Mouse (Mus musculus): ENCODE results near the gene Ociad2.
A peak's percentile ranks its signal among the peaks of the same experiment; 100 is the strongest.
"Not testable (repeated sequence)": the region's sequence is repeated elsewhere in the genome, so short reads cannot be mapped to it uniquely, and the experiment has no call there.

The Ociad2 gene

DNA sequence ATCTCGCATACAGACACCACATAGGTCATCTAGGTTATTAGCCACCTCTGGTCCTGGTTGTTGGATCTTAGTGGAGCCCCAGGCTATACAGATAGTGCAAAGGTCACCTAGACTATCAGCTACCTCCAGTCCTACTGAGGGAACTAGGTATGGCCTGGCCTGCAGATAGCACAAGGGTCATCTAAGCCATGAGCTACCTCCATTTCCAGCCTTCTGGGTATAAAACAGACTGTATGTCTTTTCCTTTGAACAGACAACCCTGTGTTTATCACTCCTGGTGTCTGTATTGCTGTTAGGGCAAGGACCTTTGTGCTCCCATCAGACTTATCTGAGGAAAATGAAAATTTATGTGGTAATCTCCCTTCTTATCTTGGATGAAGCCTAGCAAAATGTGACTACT, 11.0 kb upstream of the Ociad2 start:
- DNase-seq = no peak

DNA sequence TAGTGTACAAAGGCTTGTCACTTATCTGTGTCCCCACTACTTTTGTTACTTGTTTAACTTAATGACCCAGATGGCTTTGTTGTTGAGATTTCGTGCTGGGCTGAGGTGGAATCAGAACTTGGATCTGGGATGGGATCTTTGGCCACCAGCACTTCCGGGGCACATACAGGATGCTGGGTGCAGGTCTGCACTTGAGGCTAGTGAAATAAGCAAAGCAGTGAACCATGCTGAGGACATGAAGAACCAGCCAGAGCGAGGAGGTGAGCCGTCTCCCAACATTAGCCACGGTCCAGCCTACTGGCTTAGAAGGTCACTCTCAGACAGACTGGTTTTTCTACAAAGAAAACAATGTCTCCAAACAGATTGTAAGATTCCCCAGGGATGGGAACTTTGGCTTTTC, 8.7 kb upstream of the Ociad2 start:
- DNase-seq = peak; percentile 14

DNA sequence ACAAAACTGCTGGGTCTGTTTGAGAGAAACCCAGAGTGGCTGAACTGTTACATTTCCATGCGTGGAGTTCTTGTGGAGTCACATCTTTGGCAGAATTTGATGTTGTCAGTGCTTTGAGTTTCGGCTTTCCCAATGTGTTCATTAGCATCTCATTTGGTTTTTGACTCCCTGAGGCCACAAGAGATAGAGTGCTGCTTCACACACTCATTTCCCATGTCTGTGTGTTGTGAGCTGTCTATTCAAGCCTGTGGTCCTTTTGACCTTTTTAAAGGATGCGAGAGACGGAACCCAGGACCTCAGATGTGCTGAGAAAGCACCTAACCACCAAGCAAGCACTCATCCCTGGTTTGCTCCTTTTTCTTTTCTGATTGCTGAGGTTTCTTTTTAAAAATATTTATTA, 4.4 kb upstream of the Ociad2 start:
- no peak for DNase-seq

DNA sequence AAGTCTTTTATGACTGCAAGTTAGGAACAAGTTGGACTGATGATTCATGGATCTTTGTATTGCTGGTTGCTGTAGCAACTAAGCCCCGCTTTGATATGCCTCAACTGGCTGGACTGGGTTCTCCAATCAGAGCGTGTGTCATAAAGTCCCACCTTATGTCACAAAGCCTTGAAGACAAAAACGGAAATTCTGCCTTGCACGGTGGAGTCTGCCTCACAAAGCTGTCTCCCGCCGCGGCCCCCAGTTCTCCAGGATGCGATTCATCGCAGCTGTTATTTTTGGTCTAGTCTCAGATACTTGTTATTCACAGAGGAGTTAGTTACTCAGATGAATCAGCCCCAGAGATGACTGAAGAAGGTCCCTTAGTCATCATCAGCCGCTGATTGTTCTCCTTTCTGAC, 3.5 kb upstream of the Ociad2 start:
- no peak for DNase-seq

DNA sequence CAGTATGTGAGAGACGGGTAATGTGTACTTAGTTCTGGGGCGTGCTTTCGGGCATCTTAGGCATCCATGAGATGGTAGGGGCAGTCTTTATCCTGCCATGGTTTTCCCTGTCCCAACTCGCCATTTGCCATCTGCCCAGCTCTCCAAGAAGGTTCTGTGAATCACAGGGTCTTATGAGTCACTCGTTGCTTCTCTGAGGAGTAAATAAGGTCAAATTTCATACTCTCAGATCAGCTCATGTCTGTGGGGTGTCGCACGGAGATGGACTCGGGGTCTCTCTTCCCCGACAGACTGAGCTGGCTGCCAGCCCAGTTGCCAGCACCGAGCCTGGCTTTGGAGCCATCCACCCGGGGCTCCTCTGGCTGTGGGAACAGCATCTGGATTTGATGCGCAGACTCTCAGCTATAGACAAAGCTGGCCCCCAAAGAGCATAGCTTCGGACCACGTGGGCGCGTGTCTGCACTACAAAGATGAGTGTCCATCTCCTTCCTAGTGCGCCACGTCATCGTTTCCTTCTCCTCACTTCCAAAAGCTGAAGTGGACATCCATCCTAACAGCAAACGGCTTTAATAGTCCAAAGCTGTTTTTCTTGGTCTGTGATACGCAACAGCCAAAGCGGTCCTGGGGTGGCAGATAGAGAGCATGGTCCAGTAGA, 2.0 kb upstream of the Ociad2 start:
- no peak for DNase-seq

DNA sequence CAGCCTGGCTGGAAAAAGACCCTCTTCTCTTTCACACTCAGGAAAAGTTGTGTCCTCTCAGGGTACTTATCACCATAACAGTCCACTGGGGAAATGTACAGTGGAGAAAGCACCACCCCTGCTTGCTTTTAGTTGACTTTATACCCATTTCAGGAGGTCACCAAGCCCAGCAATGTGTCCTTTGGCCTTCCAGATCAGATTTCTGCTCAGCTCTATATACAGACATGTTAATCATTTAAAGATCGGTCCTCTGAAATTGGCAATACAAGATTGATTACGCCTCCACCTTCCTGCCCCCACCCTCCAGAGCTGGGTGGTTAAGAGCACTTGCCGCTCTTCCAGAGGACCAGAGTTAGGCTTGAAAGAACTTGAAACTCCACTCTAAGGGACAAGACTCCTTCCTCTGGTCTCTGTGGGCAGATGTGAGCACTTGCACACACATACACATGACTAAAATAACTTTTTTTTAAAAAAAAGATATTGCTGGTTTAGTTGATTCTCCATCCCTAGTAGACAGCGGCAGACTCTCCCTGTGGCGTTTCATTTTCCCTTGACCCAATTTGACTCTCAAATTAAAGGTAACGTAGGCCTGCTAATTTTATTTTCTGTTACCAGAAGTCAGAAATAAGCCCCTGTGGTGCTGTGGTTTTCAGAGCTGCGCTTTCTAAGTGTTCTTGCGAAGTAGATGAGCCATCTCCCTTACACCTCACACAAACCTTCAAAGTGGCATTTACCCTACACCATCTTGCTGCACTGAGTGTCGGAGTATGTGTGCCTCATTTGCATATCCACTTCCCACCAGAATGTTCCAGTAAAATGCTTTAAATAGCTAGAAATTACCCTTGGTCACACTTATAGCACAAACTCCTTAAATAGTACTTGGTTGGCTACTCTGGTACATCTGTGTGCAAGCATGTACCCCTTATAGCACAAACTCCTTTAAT, 777 bp downstream of the Ociad2 start:
- no peak for DNase-seq

DNA sequence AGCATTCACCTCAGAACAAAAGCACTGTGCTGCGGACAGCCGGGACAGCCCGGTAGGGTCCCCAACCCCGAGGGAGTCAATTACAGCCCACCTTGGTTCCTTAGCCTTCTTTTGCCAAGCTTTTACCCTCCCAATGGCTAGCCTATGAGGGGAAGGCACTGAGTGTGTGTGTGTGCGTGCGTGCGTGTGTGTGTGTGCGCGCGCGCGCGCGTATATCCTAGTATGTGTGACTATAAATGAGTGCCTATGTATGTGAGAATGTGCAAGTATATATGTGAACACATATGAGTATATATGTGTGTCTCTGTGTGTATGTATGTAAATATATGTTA, 2.0 kb downstream of the Ociad2 start:
- DNase-seq = no peak

DNA sequence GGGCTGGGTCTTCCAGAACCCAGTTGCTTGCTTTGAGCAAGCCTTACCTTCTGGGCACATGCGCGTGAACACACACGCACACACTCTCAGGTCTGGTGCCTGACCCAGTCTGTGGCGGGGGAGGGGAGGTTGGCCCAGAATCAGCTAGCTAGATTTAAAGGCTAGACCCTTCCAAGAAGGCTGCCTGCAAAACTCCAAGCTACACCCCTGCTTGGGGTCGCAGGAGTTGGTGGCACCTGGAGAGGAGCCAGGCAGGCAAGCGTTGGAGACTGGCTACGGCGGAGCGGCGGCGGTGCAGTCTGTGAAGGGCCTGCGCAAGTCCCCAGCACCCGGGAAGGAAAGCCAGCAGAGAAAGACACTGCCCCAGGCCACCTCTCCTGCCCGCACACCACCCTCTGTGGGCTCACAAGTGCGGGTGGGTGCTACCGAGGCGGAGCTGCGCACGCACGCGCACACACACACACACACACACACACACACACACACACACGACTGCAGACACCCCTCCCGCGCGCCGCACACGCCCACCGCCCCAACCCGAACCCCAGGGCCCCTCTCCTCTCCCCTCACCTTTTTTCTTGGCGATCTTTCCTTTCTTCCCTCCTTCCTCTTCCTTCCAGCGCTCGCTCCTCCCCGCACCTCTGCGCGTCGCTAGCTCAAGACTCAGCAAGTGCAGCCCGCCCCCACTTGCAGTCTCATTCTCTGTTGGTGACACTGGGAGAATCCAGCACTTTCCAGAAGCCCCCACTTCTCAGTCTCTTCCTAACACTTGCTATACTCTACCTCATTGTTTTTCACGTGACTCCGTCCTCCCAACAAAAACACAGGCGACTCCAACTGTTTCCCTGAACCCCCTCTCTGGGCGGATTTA, 2.6 kb downstream of the Ociad2 start:
- no peak for DNase-seq

DNA sequence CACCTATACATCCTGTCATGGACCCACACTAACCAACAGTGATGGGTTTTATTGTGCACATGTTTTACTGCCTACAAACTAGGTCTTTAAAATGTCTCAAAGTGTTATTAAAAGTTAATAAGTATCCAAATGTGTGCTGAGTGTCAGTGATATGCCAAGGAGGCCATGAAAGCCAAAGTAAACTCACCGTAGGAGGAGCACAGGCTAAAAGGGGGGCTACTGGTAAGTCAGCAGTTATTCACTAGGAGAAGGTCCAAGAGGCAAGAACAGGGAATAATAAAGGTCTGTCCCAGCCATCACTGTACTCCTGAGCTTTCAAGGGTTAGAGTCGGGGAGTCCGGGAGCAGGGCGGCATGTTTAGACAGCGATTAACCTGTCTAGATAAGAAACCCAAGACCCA, 4.4 kb downstream of the Ociad2 start:
- DNase-seq = no peak

DNA sequence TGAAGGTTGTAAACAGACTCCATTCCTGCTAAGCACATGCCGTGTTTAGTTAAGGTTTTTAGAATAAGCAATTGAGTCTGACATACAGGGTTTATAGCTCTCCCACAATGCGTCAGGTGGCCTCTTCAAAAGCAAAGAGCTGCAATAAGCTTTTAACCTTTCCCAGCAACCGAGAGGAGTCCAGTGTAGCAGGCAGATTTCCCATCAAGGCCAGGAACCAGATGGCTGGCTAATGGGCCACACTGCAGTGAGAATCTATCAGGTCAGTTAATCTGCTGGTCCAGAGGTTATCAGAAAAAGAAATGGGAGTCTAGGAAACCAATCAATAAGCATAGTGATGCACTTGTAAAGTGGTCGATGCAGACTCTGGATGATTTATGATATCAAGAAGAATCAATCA, 9.8 kb downstream of the Ociad2 start:
- DNase-seq = no peak

DNA sequence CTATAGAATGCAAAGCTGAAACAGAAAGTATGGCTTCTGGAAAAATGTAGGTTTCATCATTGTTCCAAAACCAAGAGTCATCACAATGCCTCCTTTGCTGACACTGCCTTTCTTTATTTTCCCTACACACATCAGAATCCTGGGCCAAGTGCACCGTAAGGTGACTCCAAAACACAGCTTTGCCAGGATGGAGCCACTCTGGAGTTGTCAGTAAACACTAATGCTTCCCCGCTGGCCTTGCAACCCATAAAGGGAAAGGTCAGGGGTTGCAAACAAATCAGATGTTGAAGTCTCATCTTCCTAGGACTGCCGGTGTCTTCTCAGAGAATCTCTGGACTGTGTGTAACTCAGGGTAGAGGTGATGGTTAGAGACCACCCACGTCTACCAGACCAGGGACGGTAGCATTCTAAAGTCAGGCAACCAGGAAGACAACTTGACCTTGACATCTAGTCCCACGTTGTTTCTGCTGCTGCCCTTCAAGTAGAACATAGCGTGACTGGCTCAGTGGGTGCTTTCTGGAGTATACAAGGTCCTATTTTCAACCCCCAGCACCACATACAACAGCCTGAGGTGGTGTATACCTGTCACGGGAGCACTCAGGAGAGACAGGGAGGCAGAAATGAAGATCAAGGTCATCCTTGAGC, 16.2 kb downstream of the Ociad2 start:
- DNase-seq = no peak

DNA sequence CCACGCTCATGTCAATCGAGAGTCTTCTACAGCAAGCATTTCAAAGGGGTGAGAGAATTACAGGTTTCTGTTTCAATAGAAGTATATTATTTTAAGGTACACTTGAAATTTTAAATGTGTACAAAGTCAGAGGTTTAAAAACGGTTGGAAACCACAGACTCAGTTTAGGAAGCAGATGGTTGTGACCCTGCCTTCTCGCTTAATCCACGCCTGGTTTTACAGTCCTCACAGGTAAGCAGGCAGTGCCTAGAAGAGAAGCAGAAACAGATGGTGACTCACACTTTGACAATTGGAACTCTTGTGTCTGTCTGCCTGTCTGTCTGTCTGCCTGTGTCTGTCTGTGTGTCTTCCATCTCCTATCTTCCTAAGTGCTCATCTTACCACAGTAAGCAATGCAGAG, 17.2 kb downstream of the Ociad2 start:
- DNase-seq = no peak

DNA sequence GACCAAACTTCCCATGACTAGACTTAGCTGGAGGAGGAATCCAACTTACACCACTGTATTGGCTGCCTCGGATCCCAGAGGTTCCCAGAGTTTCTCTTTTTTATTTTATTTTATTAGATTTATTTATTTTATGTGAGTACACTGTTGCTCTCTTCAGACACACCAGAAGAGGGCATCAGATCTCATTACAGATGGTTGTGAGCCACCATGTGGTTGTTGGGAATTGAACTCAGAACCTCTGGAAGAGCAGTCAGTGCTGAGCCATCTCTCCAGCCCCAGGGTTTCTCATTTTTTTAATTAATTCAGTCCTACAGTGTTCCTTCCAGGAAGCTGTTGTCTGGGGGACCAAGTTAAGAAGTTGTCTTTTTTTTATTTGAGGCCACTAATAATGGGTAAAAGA, 18.1 kb downstream of the Ociad2 start:
- not testable (repeated sequence) for DNase-seq

DNA sequence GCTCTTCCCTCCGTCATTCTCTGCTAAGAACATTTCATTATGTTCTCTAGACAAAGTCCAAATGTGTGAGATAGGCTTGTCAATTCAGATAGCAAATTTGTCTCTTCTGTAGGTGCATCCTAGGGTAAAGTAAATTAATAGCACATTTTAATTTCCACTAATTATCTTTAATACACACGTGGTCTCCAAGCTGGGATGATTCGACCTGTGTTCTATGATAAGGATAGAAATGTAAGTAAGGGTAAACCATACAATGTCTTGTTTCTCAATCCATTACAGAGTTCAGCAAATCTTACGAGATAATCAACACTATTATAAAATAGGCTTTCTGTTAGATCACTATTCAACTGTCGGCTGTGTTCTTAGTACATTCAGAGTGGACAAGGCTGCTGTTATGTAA, 21.5 kb downstream of the Ociad2 start:
- no peak for DNase-seq

DNA sequence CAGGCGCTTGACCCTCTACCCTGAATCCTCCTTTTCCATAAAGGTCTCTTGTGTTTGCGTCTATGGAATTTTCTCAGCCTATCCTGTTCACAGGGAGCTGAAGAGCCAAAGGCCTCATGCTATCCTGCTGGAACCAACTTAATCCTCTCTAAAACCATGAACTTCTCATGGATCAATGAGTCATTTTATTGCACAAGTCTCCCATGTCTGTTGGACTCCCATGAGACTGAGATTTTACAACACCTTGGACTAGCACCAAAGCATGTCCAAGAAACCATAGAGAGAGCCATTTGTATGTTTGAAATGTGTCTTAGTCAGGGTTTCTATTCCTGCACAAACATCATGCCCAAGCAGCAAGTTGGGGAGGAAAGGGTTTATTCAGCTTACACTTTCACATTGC, 26.2 kb downstream of the Ociad2 start:
- no peak for DNase-seq

DNA sequence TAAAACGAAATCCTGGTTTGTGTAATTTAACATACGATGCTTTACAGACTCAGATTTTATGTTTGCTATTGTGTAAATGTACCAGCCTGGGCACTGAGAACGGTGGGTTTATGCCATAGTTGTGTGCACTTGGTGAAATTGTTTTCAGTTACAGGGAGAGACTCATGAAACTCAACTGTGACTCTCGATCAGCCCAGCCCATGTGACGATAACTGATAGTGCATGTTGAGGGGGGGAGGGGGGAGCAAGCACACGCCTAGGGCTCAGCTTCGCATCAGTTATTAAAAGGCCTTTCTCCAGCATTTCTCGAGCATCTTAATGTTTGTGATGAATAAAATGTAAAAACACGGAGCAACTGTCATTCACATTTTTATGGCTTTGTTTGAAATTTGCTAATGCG, 27.2 kb downstream of the Ociad2 start:
- no peak for DNase-seq

DNA sequence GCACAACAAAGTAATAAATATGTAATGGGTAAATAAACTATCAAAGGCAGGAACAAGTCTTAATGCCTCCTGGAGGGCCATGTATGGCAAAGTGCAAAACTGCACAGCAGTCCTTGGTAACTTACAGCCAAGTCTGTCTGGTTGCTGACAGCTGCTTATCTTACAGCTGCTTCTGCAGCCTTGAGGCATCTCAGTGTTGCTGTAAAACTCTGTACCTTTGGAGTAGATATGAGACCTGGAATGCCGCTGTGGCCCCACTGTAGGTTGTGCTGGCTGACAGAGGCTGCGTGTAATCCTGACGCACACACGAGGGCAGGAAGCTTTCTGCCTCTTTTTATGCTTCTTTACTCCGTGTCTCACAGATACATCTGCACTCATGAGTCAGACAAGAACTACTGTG, 29.4 kb downstream of the Ociad2 start:
- no peak for DNase-seq

DNA sequence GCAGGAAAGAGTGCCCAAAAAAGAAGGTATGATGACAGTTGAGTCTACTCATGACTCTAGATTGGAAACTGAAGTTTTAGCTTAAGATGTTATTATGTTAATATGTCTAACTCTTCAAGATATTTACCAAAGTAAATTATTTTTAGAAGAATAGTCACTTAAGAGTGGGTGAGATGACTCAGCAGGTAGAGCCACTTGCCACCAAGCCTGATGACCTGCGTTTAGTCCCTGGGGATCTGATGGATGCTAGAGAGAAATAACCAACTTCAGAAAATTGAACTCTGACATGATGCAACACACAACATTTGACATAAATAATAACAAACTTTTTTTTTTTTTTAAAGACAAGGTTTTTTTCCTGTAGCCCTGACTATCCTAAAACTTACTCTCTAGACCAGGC, 30.4 kb downstream of the Ociad2 start:
- no peak for DNase-seq

DNA sequence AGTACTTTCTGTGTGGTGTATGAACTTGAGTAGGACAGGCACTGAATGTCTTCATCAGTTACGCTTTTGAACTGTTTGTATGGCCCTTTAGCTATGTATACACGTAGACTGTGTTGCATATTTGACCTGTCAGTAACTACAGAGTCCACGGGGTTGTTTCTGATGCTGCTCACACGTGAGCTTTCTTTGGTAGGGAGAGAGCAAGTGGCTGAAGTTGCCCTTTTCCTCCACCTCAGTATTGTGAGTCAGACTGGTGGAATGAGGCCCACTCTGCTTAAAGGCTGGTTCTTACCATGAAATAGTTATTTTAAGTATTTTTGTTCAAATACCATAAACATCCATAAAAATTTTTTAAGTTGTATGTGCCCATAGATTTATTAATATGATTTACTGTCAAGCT, 31.3 kb downstream of the Ociad2 start:
- no peak for DNase-seq

DNA sequence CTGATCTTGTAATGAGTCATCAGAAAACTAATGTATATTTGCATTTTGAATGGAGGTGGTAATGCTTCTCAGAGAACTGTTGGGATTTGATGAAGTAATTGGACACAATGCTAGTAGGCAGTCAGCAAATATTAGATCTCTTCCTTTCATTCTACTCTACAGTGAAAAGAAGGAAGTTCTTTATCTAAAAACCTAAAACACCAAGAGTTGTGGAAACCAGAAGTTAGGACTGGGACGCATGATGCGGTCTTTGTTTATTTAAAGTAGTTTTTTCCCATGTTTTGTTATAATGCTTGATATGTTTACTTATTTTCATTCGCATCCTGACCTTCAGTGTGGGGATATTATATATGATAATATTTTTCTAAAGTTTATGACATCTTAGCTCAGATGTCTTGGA, 33.5 kb downstream of the Ociad2 start:
- no peak for DNase-seq

DNA sequence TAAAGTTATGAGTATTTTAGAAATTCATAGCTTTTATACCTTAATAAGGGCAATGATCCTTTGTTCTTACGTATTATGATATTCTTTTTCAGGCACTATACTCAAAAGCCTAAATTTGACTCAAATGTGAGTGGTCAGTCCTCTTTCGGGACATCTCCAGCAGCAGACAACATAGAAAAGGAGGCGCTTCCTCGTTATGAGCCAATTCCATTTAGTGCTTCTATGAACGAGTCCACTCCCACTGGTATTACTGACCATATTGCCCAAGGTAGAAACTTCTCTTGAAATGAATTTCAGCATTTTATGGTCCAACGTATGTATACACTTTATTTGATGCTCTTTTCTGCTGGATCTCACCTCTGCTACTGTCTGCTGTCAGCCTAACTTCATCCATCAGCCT, 34.3 kb downstream of the Ociad2 start:
- no peak for DNase-seq

DNA sequence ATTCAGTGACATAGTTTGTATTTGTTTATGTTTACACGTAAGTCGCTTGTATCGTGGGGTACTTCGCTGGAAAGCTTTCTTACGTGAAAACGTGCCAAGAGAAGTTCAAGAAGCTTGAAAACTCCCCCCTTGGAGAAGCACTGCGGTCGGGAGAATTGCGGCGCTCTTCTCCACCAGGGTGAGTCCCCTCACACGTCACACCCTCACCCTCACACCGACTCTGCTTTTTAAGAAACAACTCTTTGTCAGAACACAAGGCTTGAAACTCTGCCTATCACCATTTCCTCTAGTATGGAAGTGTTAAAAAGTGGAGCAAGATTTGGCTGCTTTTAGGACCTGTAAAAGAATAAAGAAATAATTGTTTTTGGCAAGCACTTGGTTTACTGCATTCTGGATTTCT, 36.3 kb downstream of the Ociad2 start:
- no peak for DNase-seq

DNA sequence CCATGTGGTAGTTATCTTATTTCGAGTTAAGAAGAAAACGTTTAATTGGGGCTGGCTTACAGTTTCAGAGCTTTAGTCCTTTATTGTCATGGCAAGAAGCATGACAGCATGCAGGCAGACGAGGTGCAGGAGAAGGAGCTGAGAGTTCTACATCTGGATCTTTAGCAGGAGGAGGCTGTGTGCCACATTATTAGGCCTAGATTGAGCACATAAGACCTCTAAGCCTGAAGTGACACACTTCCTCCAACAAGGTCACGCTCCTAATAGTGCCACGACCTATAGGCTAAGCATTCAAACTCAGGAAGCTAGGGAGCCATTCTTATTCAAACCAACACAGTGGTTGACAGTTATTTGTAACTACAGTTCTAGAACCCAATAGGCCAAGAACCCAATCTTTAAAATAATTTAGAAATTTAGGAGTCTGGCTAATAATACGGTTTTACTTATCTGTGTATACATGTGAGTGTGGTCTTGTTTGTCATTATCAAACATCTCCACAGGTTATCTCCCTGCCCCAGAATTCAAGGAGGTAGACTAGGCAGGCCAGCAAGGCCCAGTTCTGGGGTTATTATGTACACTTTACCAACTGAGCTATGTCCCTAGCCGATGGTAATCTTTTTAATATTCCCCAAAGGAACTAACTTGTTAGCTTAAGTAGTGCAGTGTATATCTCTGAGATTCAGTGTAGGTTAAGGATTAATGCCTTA, 39.1 kb downstream of the Ociad2 start:
- no peak for DNase-seq

Data from kidney, adult 11 months (tissue).